Mouse (Mus musculus) forebrain, postnatal 0 days (tissue): ENCODE data around the gene Evc2. TPM values are rescaled to one million over a fixed set of nuclear protein-coding genes. Genes with fewer than 3 reads are reported as not detected.

ENCODE experiments used
- ATAC-seq: fragments of 200-750 bp; cut with Nextera tagmentation; 2 replicates; pipeline ENCODE4 v1.8.0; 2017; ENCODE audit warnings: mild to moderate bottlenecking, moderate library complexity
- DNase-seq: peaks from one replicate; pipeline ENCODE4 v3.0.0-alpha.2; 2015
- H3K27ac ChIP-seq: fragments of 300-500 bp; sonication (generic); 2 replicates; pipeline ENCODE4 v1.5.1; 2014; ENCODE audit warnings: low read depth, mild to moderate bottlenecking, antibody characterized with exemption, low read length, moderate library complexity, mixed read lengths
- H3K27me3 ChIP-seq: fragments of 300-500 bp; sonication (generic); 2 replicates; pipeline ENCODE4 v1.6.1; 2014; ENCODE audit warnings: mild to moderate bottlenecking, low read length, mixed read lengths; ENCODE audit not compliant: insufficient read depth
- H3K36me3 ChIP-seq: fragments of 300-500 bp; sonication (generic); 2 replicates; pipeline ENCODE4 v1.6.1; 2014; ENCODE audit warnings: mild to moderate bottlenecking, moderate library complexity; ENCODE audit not compliant: insufficient read depth
- H3K4me1 ChIP-seq: fragments of 300-500 bp; sonication (generic); 2 replicates; pipeline ENCODE4 v1.6.1; 2014; ENCODE audit warnings: antibody characterized with exemption; ENCODE audit not compliant: insufficient read depth
- H3K4me2 ChIP-seq: fragments of 300-500 bp; sonication (generic); 2 replicates; pipeline ENCODE4 v1.6.1; 2014; ENCODE audit warnings: low read depth, mild to moderate bottlenecking, moderate library complexity
- H3K4me3 ChIP-seq: fragments of 300-500 bp; sonication (generic); 2 replicates; pipeline ENCODE4 v1.5.1; 2014; ENCODE audit warnings: low read depth, low read length, mixed read lengths
- H3K9ac ChIP-seq: fragments of 300-500 bp; sonication (generic); 2 replicates; pipeline ENCODE4 v1.6.1; 2014; ENCODE audit warnings: mild to moderate bottlenecking
- H3K9me3 ChIP-seq: fragments of 300-500 bp; sonication (generic); 2 replicates; pipeline ENCODE4 v1.6.1; 2016; ENCODE audit warnings: low read length
- CTCF ChIP-seq: sonication (generic); IDR thresholded peaks from 2 replicates; pipeline ENCODE4 v1.5.1; 2016; ENCODE audit warnings: antibody characterized with exemption, control low read depth, low read depth
- WGBS: fragments of 180-500 bp; shearing (Covaris S2); extraction: QIAGEN DNeasy Blood & Tissue Kit; methylation state at CpG from one replicate; pipeline ENCODE4 v1.1.7; 2014; 5-methylcytosine and 5-hydroxymethylcytosine counted together
- polyA plus RNA-seq: library from polyadenylated mRNA; unstranded; fragments of >200 nt; fragmentation: Nextera tagmentation; extraction: Ambion mirVana; gene quantifications from 2 replicates; pipeline ENCODE4 v1.2.1, GENCODE M21; 2015
- total RNA-seq: library from RNA; depleted of rRNA; stranded (reverse); fragments of >200 nt; gene quantifications from 2 replicates; pipeline ENCODE4 v1.2.3, GENCODE M21; 2014; rRNA removed

Evc2 gene
- total RNA-seq: 2.8 and 4.8 TPM in 2 replicates
- polyA plus RNA-seq: 2.8 and 3.0 TPM in 2 replicates

DNA sequence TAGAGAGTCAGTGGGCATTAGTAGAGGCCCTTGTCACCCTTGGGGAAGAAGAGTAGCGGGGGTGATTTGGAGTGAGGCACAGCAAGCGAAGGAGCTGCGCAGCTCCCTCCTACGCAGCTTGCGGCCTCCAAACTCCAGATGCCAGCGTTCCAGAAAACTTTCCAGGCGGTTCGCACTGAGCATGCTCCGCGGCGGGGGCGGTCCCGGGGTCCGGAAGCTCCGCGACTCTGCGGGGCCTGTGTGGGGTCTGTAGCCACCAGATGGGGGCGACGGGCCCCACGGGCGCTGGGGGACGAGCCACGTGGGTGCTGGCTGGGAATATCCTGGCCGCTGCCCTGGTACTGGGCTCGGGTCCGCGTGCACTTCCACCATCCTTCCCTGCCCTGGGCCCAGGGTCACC lies at the start of gene Evc2:
Evc2 (plus strand) TSS at position 212 of the 400 bp plus-strand sequence.
- no peak within 1 kb of the TSS for H3K27ac ChIP-seq
- H3K4me1 ChIP-seq: no peaks in the 10 kb centered on the region
- WGBS: 1% methylated on average over 27 of the region's 27 CpGs
- peak within 1 kb of the TSS; percentile 48 for H3K4me3 ChIP-seq
- peak within 1 kb of the TSS; percentile 41 for H3K9ac ChIP-seq
- ATAC-seq (peak; percentile 87), DNase-seq (peak; percentile 72)
- TF ChIP-seq CTCF: peak; percentile 40
- no peaks in the 10 kb centered on the region for H3K36me3 ChIP-seq
- no peaks in the 10 kb centered on the region for H3K27me3 ChIP-seq
- H3K9me3 ChIP-seq: no peaks in the 10 kb centered on the region
- H3K4me2 ChIP-seq: peak within 1 kb of the TSS; percentile 99

DNA sequence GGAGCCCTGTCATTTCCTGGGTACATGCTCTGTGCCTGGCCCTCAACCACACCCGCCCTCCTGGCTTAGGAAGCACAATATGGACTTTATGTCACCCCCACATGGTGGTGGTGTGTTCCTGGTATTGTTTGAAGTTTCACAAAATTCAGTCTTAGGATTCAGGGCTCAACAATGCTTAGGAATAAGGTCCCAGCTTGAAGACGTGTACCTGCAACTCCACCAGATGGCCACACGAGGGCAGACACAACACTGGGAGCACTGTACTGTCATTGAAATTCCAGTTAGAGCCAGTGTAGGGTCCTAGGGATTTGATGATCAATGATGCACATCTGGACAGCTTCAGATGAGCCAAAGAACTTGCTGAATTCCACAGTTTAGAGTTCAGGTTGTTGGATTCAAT lies 49.1 kb upstream of the Evc2 start:
- Histone ChIP-seq H3K4me1 (no peaks in the 10 kb centered on the region), H3K9me3 (no peaks in the 10 kb centered on the region), H3K36me3 (peaks cover 84% of the 10 kb centered on the region), H3K4me3 (no peak overlapping the region), H3K27me3 (no peaks in the 10 kb centered on the region), H3K4me2 (no peak overlapping the region), H3K27ac (peak overlapping the region; percentile 29; the same call in 1 of the 2 replicates), H3K9ac (no peak overlapping the region)
- peak; percentile 91 for TF ChIP-seq CTCF
- ATAC-seq (peak; percentile 65), DNase-seq (peak; percentile 80)
- 19% methylated on average over 3 of the region's 3 CpGs for WGBS

DNA sequence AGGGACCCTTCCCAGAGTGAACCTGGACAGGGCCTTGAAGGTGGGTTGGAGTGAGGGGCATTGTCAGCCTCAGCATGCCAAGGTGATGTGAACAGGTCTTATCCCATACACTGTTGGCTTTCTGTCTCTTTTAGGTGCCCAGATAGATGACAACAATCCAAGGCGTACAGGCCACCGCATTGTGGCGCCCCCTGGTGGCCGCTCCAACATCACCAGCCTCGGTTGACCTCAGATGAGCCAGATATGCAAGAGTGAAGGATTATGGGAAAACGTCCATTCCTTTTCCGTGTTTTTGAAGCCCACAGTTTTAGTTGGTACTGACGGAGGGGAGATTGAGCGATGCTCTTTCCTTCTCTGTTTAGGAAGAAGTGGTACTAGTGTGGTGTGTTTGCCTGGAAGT lies 47.3 kb upstream of the Evc2 start:
- TF ChIP-seq CTCF: peak; percentile 82
- WGBS: 70% methylated on average over 9 of the region's 9 CpGs
- ATAC-seq: no peak
- Histone ChIP-seq H3K4me3 (no peak overlapping the region), H3K9me3 (no peaks in the 10 kb centered on the region), H3K36me3 (peaks cover 69% of the 10 kb centered on the region), H3K4me2 (no peak overlapping the region), H3K27me3 (no peaks in the 10 kb centered on the region), H3K27ac (no peak overlapping the region), H3K9ac (no peak overlapping the region), H3K4me1 (no peaks in the 10 kb centered on the region)
- DNase-seq: peak; percentile 50

- peaks cover 14% of the 10 kb centered on the region for H3K36me3 ChIP-seq
- DNase-seq (peak; percentile 76), ATAC-seq (peak; percentile 70)
- H3K27ac ChIP-seq: no peak overlapping the region
- no peak for TF ChIP-seq CTCF
- no peak overlapping the region for H3K4me3 ChIP-seq
- H3K9me3 ChIP-seq: no peaks in the 10 kb centered on the region
- no peak overlapping the region for H3K4me2 ChIP-seq
- WGBS: 43% methylated on average over 10 of the region's 10 CpGs
- no peaks in the 10 kb centered on the region for H3K4me1 ChIP-seq
- no peak overlapping the region for H3K9ac ChIP-seq
- H3K27me3 ChIP-seq: no peaks in the 10 kb centered on the region
These were observed 41.6 kb upstream of the Evc2 start for GRCm38 (mm10) chr5:37296717-37297116.

DNA sequence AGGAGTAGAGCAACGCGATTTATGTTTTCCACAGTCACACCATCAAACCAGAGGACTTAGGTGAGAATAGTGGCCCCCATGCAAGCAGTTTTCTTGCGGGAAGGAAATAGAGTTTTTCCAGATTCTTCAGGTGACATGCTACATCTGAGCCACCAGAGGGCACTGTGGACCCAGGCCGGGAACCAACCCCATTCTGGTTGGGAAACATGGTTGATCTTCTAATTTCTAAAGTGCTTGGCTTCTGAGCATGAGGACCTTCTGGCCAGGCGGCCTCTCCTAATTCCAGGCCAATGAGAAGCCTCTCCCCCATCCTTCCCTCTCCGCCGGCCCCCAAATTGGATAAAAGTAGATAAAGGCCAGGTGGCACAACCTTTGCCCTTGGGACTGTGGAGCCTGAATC lies 39.9 kb upstream of the Evc2 start:
- H3K9me3 ChIP-seq: no peaks in the 10 kb centered on the region
- H3K4me3 ChIP-seq: no peak overlapping the region
- no peak overlapping the region for H3K9ac ChIP-seq
- H3K4me1 ChIP-seq: no peaks in the 10 kb centered on the region
- DNase-seq (peak; percentile 77), ATAC-seq (peak; percentile 14; the same call in 1 of the 2 replicates)
- no peaks in the 10 kb centered on the region for H3K36me3 ChIP-seq
- no peaks in the 10 kb centered on the region for H3K27me3 ChIP-seq
- H3K27ac ChIP-seq: no peak overlapping the region
- 25% methylated on average over 7 of the region's 7 CpGs for WGBS
- TF ChIP-seq CTCF: peak; percentile 93
- no peak overlapping the region for H3K4me2 ChIP-seq

DNA sequence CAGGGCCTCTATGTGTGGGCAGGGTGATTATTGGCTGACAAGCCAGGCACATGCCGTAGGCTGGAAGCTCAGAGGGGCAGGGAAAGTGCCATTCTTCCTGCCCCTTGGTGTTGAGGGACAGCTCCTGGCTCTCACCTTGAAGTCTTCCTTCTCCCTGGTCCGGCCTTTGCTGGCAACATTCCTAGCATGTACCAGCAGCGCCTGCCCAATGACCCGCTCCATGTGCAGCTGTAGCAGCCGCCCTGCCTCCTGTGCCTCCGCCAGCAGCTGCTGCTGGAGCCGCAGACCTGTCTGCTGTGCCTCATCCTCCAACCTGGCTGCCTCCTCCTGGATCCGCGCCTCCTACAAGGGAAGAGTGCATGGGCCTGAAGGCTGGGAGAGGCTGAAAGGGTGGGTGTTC lies 28.3 kb upstream of the Evc2 start:
- DNase-seq: no peak
- H3K9ac ChIP-seq: no peak overlapping the region
- no peaks in the 10 kb centered on the region for H3K27me3 ChIP-seq
- ATAC-seq: no peak
- no peaks in the 10 kb centered on the region for H3K36me3 ChIP-seq
- no peak overlapping the region for H3K4me2 ChIP-seq
- no peak overlapping the region for H3K27ac ChIP-seq
- no peaks in the 10 kb centered on the region for H3K4me1 ChIP-seq
- peaks cover 6% of the 10 kb centered on the region; the same call in 1 of the 2 replicates for H3K9me3 ChIP-seq
- 91% methylated on average over 9 of the region's 9 CpGs for WGBS
- TF ChIP-seq CTCF: no peak
- H3K4me3 ChIP-seq: no peak overlapping the region

- Histone ChIP-seq H3K27ac (no peak overlapping the region), H3K36me3 (no peaks in the 10 kb centered on the region), H3K9ac (no peak overlapping the region), H3K27me3 (no peaks in the 10 kb centered on the region), H3K4me1 (no peaks in the 10 kb centered on the region), H3K4me3 (no peak overlapping the region), H3K9me3 (peaks cover 16% of the 10 kb centered on the region; the same call in 1 of the 2 replicates), H3K4me2 (no peak overlapping the region)
- no peak for ATAC-seq
- TF ChIP-seq CTCF: no peak
- no peak for DNase-seq
- 92% methylated on average over 12 of the region's 12 CpGs for WGBS
These were observed 25.1 kb upstream of the Evc2 start for GRCm38 (mm10) chr5:37312980-37313722.
